Mouse (Mus musculus): ENCODE measurements around the gene Dab2. TPM values are rescaled to one million over a fixed set of nuclear protein-coding genes. Genes with fewer than 3 reads are reported as not detected.

The Dab2 gene
- polyA plus RNA-seq, 1 experiment from 2014 or later = 506 TPM

GRCm38 (mm10) chr15:6359859-6360258 lies 60.3 kb downstream of the Dab2 start:
- Histone ChIP-seq H3K4me3 (ENCODE audit: inconsistent target) (no peak overlapping the region), H3K79me2 (ENCODE audit: inconsistent target) (no peaks in the 10 kb centered on the region), H3K27ac (no peak overlapping the region), H3K36me3 (ENCODE audit: inconsistent target) (no peaks in the 10 kb centered on the region)
- WGBS (ENCODE audit: missing documents) = 91% methylated on average over 2 of the region's 2 CpGs

GRCm38 (mm10) chr15:6369974-6370373 lies 70.4 kb downstream of the Dab2 start:
- Histone ChIP-seq H3K4me3 (ENCODE audit: inconsistent target) (no peak overlapping the region), H3K36me3 (ENCODE audit: inconsistent target) (no peaks in the 10 kb centered on the region), H3K79me2 (ENCODE audit: inconsistent target) (no peaks in the 10 kb centered on the region), H3K27ac (no peak overlapping the region)
- WGBS (ENCODE audit: missing documents) = 43% methylated on average over 1 of the region's 1 CpGs

GRCm38 (mm10) chr15:6371486-6371885 lies 71.9 kb downstream of the Dab2 start:
- Histone ChIP-seq H3K36me3 (ENCODE audit: inconsistent target) (no peaks in the 10 kb centered on the region), H3K27ac (no peak overlapping the region), H3K79me2 (ENCODE audit: inconsistent target) (no peaks in the 10 kb centered on the region), H3K4me3 (ENCODE audit: inconsistent target) (no peak overlapping the region)
- WGBS (ENCODE audit: missing documents) = 100% methylated on average over 2 of the region's 2 CpGs

GRCm38 (mm10) chr15:6375016-6375415 lies 75.4 kb downstream of the Dab2 start:
- H3K27ac ChIP-seq = no peak overlapping the region
- no peaks in the 10 kb centered on the region for H3K36me3 ChIP-seq (ENCODE audit: inconsistent target)
- no peak overlapping the region for H3K4me3 ChIP-seq (ENCODE audit: inconsistent target)
- no peaks in the 10 kb centered on the region for H3K79me2 ChIP-seq (ENCODE audit: inconsistent target)
- WGBS (ENCODE audit: missing documents) = 92% methylated on average over 12 of the region's 13 CpGs

GRCm38 (mm10) chr15:6376001-6376400 lies 76.4 kb downstream of the Dab2 start:
- no peak overlapping the region for H3K4me3 ChIP-seq (ENCODE audit: inconsistent target)
- H3K36me3 ChIP-seq (ENCODE audit: inconsistent target) = no peaks in the 10 kb centered on the region
- no peaks in the 10 kb centered on the region for H3K79me2 ChIP-seq (ENCODE audit: inconsistent target)
- 96% methylated on average over 5 of the region's 5 CpGs for WGBS (ENCODE audit: missing documents)
- H3K27ac ChIP-seq = no peak overlapping the region

- no peaks in the 10 kb centered on the region for H3K36me3 ChIP-seq (ENCODE audit: inconsistent target)
- WGBS (ENCODE audit: missing documents) = 91% methylated on average over 11 of the region's 11 CpGs
These were observed 77.2 kb downstream of the Dab2 start for GRCm38 (mm10) chr15:6376785-6377184.

GRCm38 (mm10) chr15:6384027-6384426 lies 84.4 kb downstream of the Dab2 start:
- WGBS (ENCODE audit: missing documents) = 57% methylated on average over 5 of the region's 6 CpGs
- no peaks in the 10 kb centered on the region for H3K36me3 ChIP-seq (ENCODE audit: inconsistent target)
- peak overlapping the region; percentile 95 for H3K27ac ChIP-seq
- peaks cover 25% of the 10 kb centered on the region for H3K79me2 ChIP-seq (ENCODE audit: inconsistent target)
- H3K4me3 ChIP-seq (ENCODE audit: inconsistent target) = no peak overlapping the region

More at GRCm38 (mm10) chr15:6376785-6377184, 77.2 kb downstream of the Dab2 start:
- Histone ChIP-seq H3K79me2 (ENCODE audit: inconsistent target) (no peaks in the 10 kb centered on the region), H3K27ac (no peak overlapping the region), H3K4me3 (ENCODE audit: inconsistent target) (no peak overlapping the region)

- WGBS (ENCODE audit: missing documents) = 88% methylated on average over 1 of the region's 1 CpGs
- Histone ChIP-seq H3K36me3 (ENCODE audit: inconsistent target) (no peaks in the 10 kb centered on the region), H3K4me3 (ENCODE audit: inconsistent target) (no peak overlapping the region), H3K27ac (peak overlapping the region; percentile 95), H3K79me2 (ENCODE audit: inconsistent target) (peaks cover 37% of the 10 kb centered on the region)
These were observed 85.7 kb downstream of the Dab2 start for GRCm38 (mm10) chr15:6385241-6385640.

- Histone ChIP-seq H3K79me2 (ENCODE audit: inconsistent target) (peaks cover 48% of the 10 kb centered on the region), H3K4me3 (ENCODE audit: inconsistent target) (peak overlapping the region; percentile 88), H3K27ac (peak overlapping the region; percentile 95), H3K36me3 (ENCODE audit: inconsistent target) (no peaks in the 10 kb centered on the region)
- WGBS (ENCODE audit: missing documents) = 4% methylated on average over 49 of the region's 49 CpGs
These were observed 86.8 kb downstream of the Dab2 start for GRCm38 (mm10) chr15:6386159-6386951.

- Histone ChIP-seq H3K36me3 (ENCODE audit: inconsistent target) (peaks cover 3% of the 10 kb centered on the region; the same call in 1 of the 2 replicates), H3K27ac (peak overlapping the region; percentile 95), H3K79me2 (ENCODE audit: inconsistent target) (peaks cover 56% of the 10 kb centered on the region), H3K4me3 (ENCODE audit: inconsistent target) (peak overlapping the region; percentile 88)
- 53% methylated on average over 18 of the region's 19 CpGs for WGBS (ENCODE audit: missing documents)
These were observed 87.6 kb downstream of the Dab2 start for GRCm38 (mm10) chr15:6386961-6387728.

- Histone ChIP-seq H3K79me2 (ENCODE audit: inconsistent target) (peaks cover 61% of the 10 kb centered on the region), H3K36me3 (ENCODE audit: inconsistent target) (peaks cover 9% of the 10 kb centered on the region; the same call in 1 of the 2 replicates), H3K4me3 (ENCODE audit: inconsistent target) (peak overlapping the region; percentile 88), H3K27ac (peak overlapping the region; percentile 95)
- WGBS (ENCODE audit: missing documents) = 66% methylated on average over 6 of the region's 6 CpGs
These were observed 88.1 kb downstream of the Dab2 start for GRCm38 (mm10) chr15:6387729-6388070.

- Histone ChIP-seq H3K27ac (peak overlapping the region; percentile 95), H3K36me3 (ENCODE audit: inconsistent target) (peaks cover 13% of the 10 kb centered on the region; the same call in 1 of the 2 replicates), H3K4me3 (ENCODE audit: inconsistent target) (peak overlapping the region; percentile 88), H3K79me2 (ENCODE audit: inconsistent target) (peaks cover 66% of the 10 kb centered on the region)
- WGBS (ENCODE audit: missing documents) = 73% methylated on average over 3 of the region's 3 CpGs
These were observed 88.6 kb downstream of the Dab2 start for GRCm38 (mm10) chr15:6388146-6388545.

- Histone ChIP-seq H3K27ac (peak overlapping the region; percentile 95), H3K4me3 (ENCODE audit: inconsistent target) (peak overlapping the region; percentile 88), H3K36me3 (ENCODE audit: inconsistent target) (peaks cover 18% of the 10 kb centered on the region; the same call in 1 of the 2 replicates), H3K79me2 (ENCODE audit: inconsistent target) (peaks cover 71% of the 10 kb centered on the region)
- 91% methylated on average over 7 of the region's 7 CpGs for WGBS (ENCODE audit: missing documents)
These were observed 89.0 kb downstream of the Dab2 start for GRCm38 (mm10) chr15:6388631-6389030.

- peak overlapping the region; percentile 95 for H3K27ac ChIP-seq
- H3K79me2 ChIP-seq (ENCODE audit: inconsistent target) = peaks cover 85% of the 10 kb centered on the region
- peak overlapping the region; percentile 88 for H3K4me3 ChIP-seq (ENCODE audit: inconsistent target)
- peaks cover 24% of the 10 kb centered on the region; the same call in 1 of the 2 replicates for H3K36me3 ChIP-seq (ENCODE audit: inconsistent target)
- WGBS (ENCODE audit: missing documents) = 88% methylated on average over 4 of the region's 4 CpGs
These were observed 90.5 kb downstream of the Dab2 start for GRCm38 (mm10) chr15:6390106-6390505.

GRCm38 (mm10) chr15:6390657-6391056 lies 91.1 kb downstream of the Dab2 start:
- H3K4me3 ChIP-seq (ENCODE audit: inconsistent target) = peak overlapping the region; percentile 88
- WGBS (ENCODE audit: missing documents) = 0% methylated on average over 2 of the region's 2 CpGs
- peaks cover 91% of the 10 kb centered on the region for H3K79me2 ChIP-seq (ENCODE audit: inconsistent target)
- H3K27ac ChIP-seq = peak overlapping the region; percentile 95
- H3K36me3 ChIP-seq (ENCODE audit: inconsistent target) = peaks cover 24% of the 10 kb centered on the region; the same call in 1 of the 2 replicates
